Mouse (Mus musculus) myocyte (in vitro differentiated cells): Measurements from ENCODE around the gene Cd19. TPM values are rescaled to one million over a fixed set of nuclear protein-coding genes. Genes with fewer than 3 reads are reported as not detected.
A peak's percentile ranks its signal among the peaks of the same experiment; 100 is the strongest.

Experiments used
- H3K27me3 ChIP-seq: one replicate; pipeline ENCODE4 v1.6.1; 2011; ENCODE audit not compliant: control insufficient read depth, insufficient read depth, insufficient read length
- H3K36me3 ChIP-seq: one replicate; pipeline ENCODE4 v1.6.1; 2011; ENCODE audit not compliant: control insufficient read depth, insufficient read depth
- H3K4me2 ChIP-seq: one replicate; pipeline ENCODE4 v1.6.1; 2011; ENCODE audit warnings: low read depth, control low read depth
- H3K4me3 ChIP-seq: one replicate; pipeline ENCODE4 v1.5.1; 2011; ENCODE audit warnings: mild to moderate bottlenecking, control low read depth, moderate library complexity
- H3K79me2 ChIP-seq: one replicate; pipeline ENCODE4 v1.6.1; 2011; ENCODE audit not compliant: control insufficient read depth, insufficient read depth
- H3ac ChIP-seq: one replicate; pipeline ENCODE4 v1.6.1; 2011; ENCODE audit not compliant: control insufficient read depth, insufficient read length
- TCF12 ChIP-seq: IDR thresholded peaks from one replicate; pipeline ENCODE4 v1.6.1; 2011; ENCODE audit warnings: mild to moderate bottlenecking, control low read depth; ENCODE audit not compliant: poor library complexity, insufficient read depth, severe bottlenecking
- USF1 ChIP-seq: IDR thresholded peaks from one replicate; pipeline ENCODE4 v1.6.1; 2011; ENCODE audit warnings: low read depth, mild to moderate bottlenecking, control low read depth, moderate library complexity
- polyA plus RNA-seq: library from polyadenylated mRNA; unstranded; fragments of >200 nt; fragmentation: generic; extraction: Trizol; gene quantifications from one replicate; pipeline ENCODE4 v1.2.1, GENCODE M21; 2012; ENCODE audit warnings: missing spikeins

Gene Cd19
- polyA plus RNA-seq, 1 experiment, result 0.01 TPM

DNA sequence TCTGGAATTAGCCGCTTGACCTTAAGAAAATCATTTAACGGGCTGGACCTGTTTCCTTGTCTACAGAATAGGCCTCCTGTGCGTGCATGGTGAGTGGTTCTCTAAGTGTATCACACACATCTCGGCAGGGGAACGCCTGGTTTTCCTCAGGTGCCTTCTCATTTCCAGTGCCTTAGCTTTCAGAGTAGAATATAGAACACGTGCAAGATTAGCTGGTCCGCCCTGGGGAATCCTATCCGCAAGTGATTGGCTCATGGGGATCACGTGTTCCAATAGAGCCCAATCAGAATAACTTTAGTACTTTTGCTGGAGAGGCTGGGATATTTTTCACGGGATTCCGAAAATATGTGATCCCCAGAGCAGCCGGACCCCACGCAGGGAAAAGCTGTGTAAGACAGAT is 55.6 kb downstream of the Cd19 start:
- no peak overlapping the region for H3K4me3 ChIP-seq
- H3K27me3 ChIP-seq, result peaks cover 8% of the 10 kb centered on the region
- peak overlapping the region; percentile 74 for H3K4me2 ChIP-seq
- TF ChIP-seq TCF12, result no peak
- TF ChIP-seq USF1, result peak; percentile 87
- no peak overlapping the region for H3ac ChIP-seq
- no peaks in the 10 kb centered on the region for H3K36me3 ChIP-seq
- no peaks in the 10 kb centered on the region for H3K79me2 ChIP-seq

Other genes starting within 250 kb of the Cd19 start
- gene Xpo6, start 214.4 kb downstream of the Cd19 start, polyA plus RNA-seq, result 36.4 TPM
- 16.1 TPM for gene Sbk1, start 142.3 kb downstream of the Cd19 start, polyA plus RNA-seq
- gene Lat, start 45.3 kb downstream of the Cd19 start, polyA plus RNA-seq, result 0.17 TPM
- 76.5 TPM for gene Spns1, start 37.4 kb downstream of the Cd19 start, polyA plus RNA-seq
- 3.5 TPM for gene Nfatc2ip, start 18.2 kb downstream of the Cd19 start, polyA plus RNA-seq
- gene Rabep2, start 13.9 kb upstream of the Cd19 start, polyA plus RNA-seq, result 36.7 TPM
- gene Atp2a1, start 48.2 kb upstream of the Cd19 start, polyA plus RNA-seq, result 1,699 TPM
- 58.8 TPM for gene Sh2b1, start 60.5 kb upstream of the Cd19 start, polyA plus RNA-seq
- gene Tufm, start 72.5 kb upstream of the Cd19 start, polyA plus RNA-seq, result 167 TPM
- 104 TPM for gene Atxn2l, start 88.5 kb upstream of the Cd19 start, polyA plus RNA-seq
- gene Eif3c, start 151.5 kb upstream of the Cd19 start, polyA plus RNA-seq, result 344 TPM
- gene Apobr, start 170.1 kb upstream of the Cd19 start, polyA plus RNA-seq, result 4.7 TPM
- 3.6 TPM for gene Cln3, start 170.9 kb upstream of the Cd19 start, polyA plus RNA-seq
- not detected for gene Il27, start 180.1 kb upstream of the Cd19 start, polyA plus RNA-seq
- 244 TPM for gene Nupr1, start 216.0 kb upstream of the Cd19 start, polyA plus RNA-seq
- gene Sgf29, start 234.4 kb upstream of the Cd19 start, polyA plus RNA-seq, result 35.3 TPM